Mouse (Mus musculus) liver, embryonic 14.5 days (tissue): ENCODE measurements at regions not wholly inside any gene's neighbourhood (a gene's known extent, or its start where the extent isn't known, plus 50 kb on each side); places are given as distances from the start of the nearest gene placed in this dataset.

Source experiments
- ATAC-seq: fragments of 200-750 bp; cut with Nextera tagmentation; 2 replicates; pipeline ENCODE4 v1.8.0; 2017; ENCODE audit warnings: moderate number of reproducible peaks, mild to moderate bottlenecking, moderate library complexity; ENCODE audit not compliant: insufficient read depth
- DNase-seq, 3 experiments: peaks; one replicate each; pipeline ENCODE4 v3.0.0-alpha.2; 2012 to 2013; ENCODE audit warnings: low read depth in 3 of 3, low spot score in 3 of 3
- H3K27ac ChIP-seq: fragments of 300-500 bp; sonication (generic); 2 replicates; pipeline ENCODE4 v1.5.1; 2014; ENCODE audit warnings: moderate library complexity, mild to moderate bottlenecking, control low read depth, inconsistent platforms
- H3K27me3 ChIP-seq: fragments of 300-500 bp; sonication (generic); 2 replicates; pipeline ENCODE4 v1.6.1; 2014; ENCODE audit warnings: mild to moderate bottlenecking, low read length, moderate library complexity; ENCODE audit not compliant: control insufficient read depth, insufficient read depth
- H3K36me3 ChIP-seq: fragments of 300-500 bp; sonication (generic); replicated peaks from 2 replicates; pipeline ENCODE4 v1.6.1; 2014; ENCODE audit warnings: low read depth; ENCODE audit not compliant: control insufficient read depth, insufficient read depth
- H3K4me1 ChIP-seq, 2 experiments: fragments of 200-500 bp in 1 of 2; fragments of 300-500 bp in 1 of 2; sonication (generic) in 1 of 2; replicated peaks; 2 replicates each; pipeline ENCODE4 v1.6.1; 2012 to 2014; ENCODE audit warnings: antibody characterized with exemption in 1 of 2, inconsistent platforms in 1 of 2, low read length in 1 of 2; ENCODE audit not compliant: control insufficient read depth in 2 of 2, insufficient read depth in 2 of 2
- H3K4me2 ChIP-seq: fragments of 300-500 bp; sonication (generic); 2 replicates; pipeline ENCODE4 v1.6.1; 2014; ENCODE audit warnings: low read depth, mild to moderate bottlenecking, control low read depth, moderate library complexity
- H3K4me3 ChIP-seq, 2 experiments: fragments of 200-500 bp in 1 of 2; fragments of 300-500 bp in 1 of 2; sonication (generic) in 1 of 2; 2 replicates each; pipeline ENCODE4 v1.5.1; 2012 to 2014; ENCODE audit warnings: low read depth in 2 of 2, low read length in 2 of 2, mild to moderate bottlenecking in 2 of 2, control low read depth in 1 of 2, inconsistent platforms in 1 of 2, moderate library complexity in 1 of 2; ENCODE audit not compliant: insufficient read depth in 1 of 2
- H3K9ac ChIP-seq: fragments of 300-500 bp; sonication (generic); replicated peaks from 2 replicates; pipeline ENCODE4 v1.6.1; 2014; ENCODE audit warnings: mild to moderate bottlenecking, control low read depth, moderate library complexity
- H3K9me3 ChIP-seq: fragments of 300-500 bp; sonication (generic); 2 replicates; pipeline ENCODE4 v1.6.1; 2016; ENCODE audit warnings: low read length, mixed read lengths; ENCODE audit not compliant: control insufficient read depth
- CTCF ChIP-seq: IDR thresholded peaks from 2 replicates; pipeline ENCODE4 v1.5.1; 2016; ENCODE audit warnings: antibody characterized with exemption, low read depth, control low read depth
- EP300 ChIP-seq: IDR thresholded peaks from 2 replicates; pipeline ENCODE4 v1.6.1; 2016; ENCODE audit warnings: antibody characterized with exemption, low read depth
- WGBS: fragments of 180-500 bp; shearing (Covaris S2); extraction: QIAGEN DNeasy Blood & Tissue Kit; methylation state at CpG from one replicate; pipeline ENCODE4 v1.1.7; 2014; ENCODE audit not compliant: insufficient replicate concordance; 5-methylcytosine and 5-hydroxymethylcytosine counted together

DNA sequence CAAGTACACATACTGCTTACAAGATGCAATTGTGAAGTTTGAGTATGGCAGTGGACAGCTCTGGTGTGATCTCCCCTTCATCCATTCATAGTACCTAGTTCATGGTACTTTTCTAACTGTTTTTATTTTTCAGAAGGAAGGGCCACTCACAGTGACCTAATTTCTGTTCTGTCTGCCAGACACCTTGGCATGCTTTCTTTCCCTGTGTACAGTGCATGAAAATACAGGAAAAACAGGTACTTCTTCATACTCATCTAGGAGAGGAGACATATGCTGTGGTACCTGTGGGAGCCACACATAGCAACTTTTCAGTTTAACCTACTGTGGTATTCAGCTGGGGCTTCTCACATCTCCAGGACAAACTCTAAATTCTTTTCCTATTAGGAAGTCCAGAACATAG is 545.2 kb downstream of the Rnf144a start:
- no peaks in the 10 kb centered on the region for H3K27me3 ChIP-seq
- DNase-seq: no peak
- H3K4me2 ChIP-seq: no peak overlapping the region
- TF ChIP-seq EP300 (no peak), CTCF (no peak)
- no peak overlapping the region for H3K27ac ChIP-seq
- no peak overlapping the region for H3K4me3 ChIP-seq
- no peaks in the 10 kb centered on the region for H3K36me3 ChIP-seq
- ATAC-seq: no peak
- no peak overlapping the region for H3K9ac ChIP-seq
- H3K9me3 ChIP-seq: no peaks in the 10 kb centered on the region
- H3K4me1 ChIP-seq: no peaks in the 10 kb centered on the region

DNA sequence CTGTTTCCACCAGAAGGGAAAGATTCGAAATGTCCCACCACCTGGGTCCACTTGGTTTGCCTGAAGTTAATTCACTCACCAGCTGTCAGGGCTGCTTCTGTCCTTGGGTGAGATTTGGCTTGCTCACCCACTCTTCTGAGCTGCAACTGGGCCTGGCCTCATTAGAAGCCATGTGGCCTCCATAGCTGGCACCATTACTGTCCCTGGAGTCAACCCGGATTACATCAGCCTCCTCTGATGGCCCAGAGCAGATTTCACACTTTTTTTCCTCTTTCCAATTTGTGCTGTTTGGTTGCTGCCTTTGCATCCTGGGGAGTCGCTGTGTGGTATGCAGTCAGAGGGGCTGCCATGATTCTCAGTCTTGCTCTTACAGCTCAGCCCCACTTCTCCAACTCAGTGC is 550.0 kb downstream of the Rnf144a start:
- Histone ChIP-seq H3K27me3 (no peaks in the 10 kb centered on the region), H3K4me2 (no peak overlapping the region), H3K9me3 (no peaks in the 10 kb centered on the region), H3K9ac (no peak overlapping the region), H3K4me3 (no peak overlapping the region), H3K27ac (no peak overlapping the region), H3K4me1 (no peaks in the 10 kb centered on the region), H3K36me3 (no peaks in the 10 kb centered on the region)
- no peak for DNase-seq
- ATAC-seq: no peak
- WGBS: 54% methylated on average over 3 of the region's 3 CpGs
- no peak for TF ChIP-seq EP300
- no peak for TF ChIP-seq CTCF

DNA sequence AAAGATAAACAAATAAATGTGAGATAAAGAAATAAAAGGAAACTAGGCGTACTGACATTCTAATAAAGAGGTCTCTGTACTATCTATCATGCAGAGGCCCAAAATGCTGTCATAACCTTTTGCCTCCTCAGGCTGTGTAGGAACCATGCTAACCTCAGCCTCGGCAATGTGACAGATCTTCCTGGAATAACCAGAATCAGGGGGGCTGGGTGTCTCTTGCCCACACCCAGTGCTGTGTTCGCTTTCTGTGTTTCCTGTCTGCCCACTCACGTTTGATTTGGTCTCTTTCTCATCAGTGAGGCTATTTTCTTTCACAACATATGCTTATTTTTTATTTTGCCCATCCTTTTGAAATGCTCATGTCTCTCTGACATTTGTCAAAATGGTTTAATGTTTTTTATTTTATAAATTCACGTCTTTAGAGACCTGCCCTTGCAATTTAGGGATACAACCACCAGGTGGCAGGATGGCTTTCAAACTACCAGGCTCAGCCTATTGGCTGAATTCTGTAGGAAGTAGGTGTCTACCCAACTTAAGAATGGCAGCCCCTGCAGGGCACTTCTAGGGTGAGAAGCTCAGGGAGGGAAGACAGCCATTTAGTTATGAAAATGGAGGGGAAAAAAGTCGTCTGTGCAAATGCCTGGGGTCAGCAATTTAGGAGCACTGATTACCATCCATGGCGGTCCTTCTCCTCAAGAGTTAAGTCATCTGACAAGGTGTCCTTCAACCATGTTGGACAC is 550.8 kb downstream of the Rnf144a start:
- Histone ChIP-seq H3K4me2 (no peak overlapping the region), H3K9me3 (no peaks in the 10 kb centered on the region), H3K4me1 (no peaks in the 10 kb centered on the region), H3K27ac (no peak overlapping the region), H3K27me3 (no peaks in the 10 kb centered on the region), H3K36me3 (no peaks in the 10 kb centered on the region), H3K4me3 (no peak overlapping the region), H3K9ac (no peak overlapping the region)
- TF ChIP-seq EP300 (no peak), CTCF (peak; percentile 46)
- ATAC-seq (no peak), DNase-seq (no peak)
- 42% methylated on average over 7 of the region's 7 CpGs for WGBS

DNA sequence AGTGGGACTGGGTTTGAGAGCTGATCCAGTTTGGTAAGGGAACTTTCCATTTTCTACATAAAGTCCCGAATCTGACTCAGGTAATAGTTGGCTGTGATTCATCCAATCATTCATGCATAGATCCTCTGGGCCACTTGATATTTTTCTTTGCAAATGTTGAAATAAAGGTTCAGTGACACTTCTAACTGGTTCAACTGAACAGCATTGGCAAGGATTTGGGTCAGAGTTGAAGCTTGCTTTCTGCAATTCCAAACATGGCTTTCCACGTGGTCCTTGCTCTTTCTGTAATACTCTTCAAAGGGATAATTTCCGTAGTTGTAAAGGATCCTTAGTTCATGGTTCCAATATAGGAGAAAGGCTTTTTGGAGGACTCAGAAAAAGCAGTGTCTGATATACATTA is 554.0 kb downstream of the Rnf144a start:
- DNase-seq: no peak
- no peak overlapping the region for H3K9ac ChIP-seq
- H3K27me3 ChIP-seq: no peaks in the 10 kb centered on the region
- no peaks in the 10 kb centered on the region for H3K4me1 ChIP-seq
- no peaks in the 10 kb centered on the region for H3K9me3 ChIP-seq
- 59% methylated on average over 3 of the region's 3 CpGs for WGBS
- H3K4me3 ChIP-seq: no peak overlapping the region
- TF ChIP-seq CTCF: no peak
- TF ChIP-seq EP300: no peak
- no peak overlapping the region for H3K27ac ChIP-seq
- ATAC-seq: no peak
- no peaks in the 10 kb centered on the region for H3K36me3 ChIP-seq
- no peak overlapping the region for H3K4me2 ChIP-seq

DNA sequence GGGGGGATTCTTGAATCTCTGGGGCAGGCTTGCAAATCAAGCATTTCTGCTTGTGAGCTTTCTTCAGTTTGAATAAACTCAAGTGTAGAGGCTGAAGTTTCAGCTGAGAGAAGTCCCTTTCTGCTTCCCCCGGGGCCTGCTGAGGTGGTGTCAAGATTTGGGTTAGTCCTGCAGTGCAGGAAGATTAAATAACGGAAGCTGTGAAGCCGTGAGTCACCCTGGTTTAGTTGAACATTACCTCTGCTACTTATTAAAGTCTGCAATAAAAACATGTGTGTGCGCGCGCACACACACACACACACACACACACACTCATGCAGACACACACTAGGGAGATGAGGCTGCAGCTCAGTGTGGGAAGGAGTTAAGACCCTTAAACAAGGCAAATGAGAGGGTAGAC is 556.7 kb downstream of the Rnf144a start:
- no peak overlapping the region for H3K9ac ChIP-seq
- TF ChIP-seq EP300 (no peak), CTCF (no peak)
- no peak overlapping the region for H3K27ac ChIP-seq
- no peaks in the 10 kb centered on the region for H3K36me3 ChIP-seq
- no peaks in the 10 kb centered on the region for H3K4me1 ChIP-seq
- no peak overlapping the region for H3K4me2 ChIP-seq
- no peak overlapping the region for H3K4me3 ChIP-seq
- no peak for ATAC-seq
- 77% methylated on average over 6 of the region's 6 CpGs for WGBS
- DNase-seq: no peak
- H3K9me3 ChIP-seq: no peaks in the 10 kb centered on the region
- H3K27me3 ChIP-seq: no peaks in the 10 kb centered on the region
